Mouse (Mus musculus) frontal cortex, postnatal 36 days (tissue): ENCODE measurements around the gene Rc3h1.
A peak's percentile ranks its signal among the peaks of the same experiment; 100 is the strongest.
"Not testable (repeated sequence)": the region's sequence is repeated elsewhere in the genome, so short reads cannot be mapped to it uniquely, and the experiment has no call there.

Source experiments
- DNase-seq, 2 experiments: peaks; one replicate each; pipeline ENCODE4 v3.0.0; 2022; ENCODE audit warnings: low spot score in 2 of 2

Gene Rc3h1

DNA sequence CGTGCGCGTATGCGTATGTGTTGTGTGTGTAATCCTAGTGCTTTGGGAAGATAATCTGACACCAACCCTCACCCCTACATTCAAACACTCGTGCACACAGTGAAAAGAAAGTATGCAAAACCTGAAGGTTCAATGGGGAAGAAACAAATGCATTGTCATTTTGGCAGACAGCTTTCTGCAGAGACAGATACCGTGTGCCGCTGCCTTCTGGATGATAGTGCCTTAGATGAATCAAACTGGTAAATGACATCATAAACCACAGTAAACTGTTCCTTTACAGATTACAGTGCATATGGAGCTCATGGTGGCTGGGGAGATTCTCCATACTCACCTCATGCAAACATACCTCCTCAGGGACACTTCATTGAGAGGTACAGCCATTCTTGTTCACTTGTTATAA is 57.0 kb downstream of the Rc3h1 start:
- no peak for DNase-seq

GRCm38 (mm10) chr1:160967268-160967667 is 61.0 kb downstream of the Rc3h1 start:
- DNase-seq, result no peak

DNA sequence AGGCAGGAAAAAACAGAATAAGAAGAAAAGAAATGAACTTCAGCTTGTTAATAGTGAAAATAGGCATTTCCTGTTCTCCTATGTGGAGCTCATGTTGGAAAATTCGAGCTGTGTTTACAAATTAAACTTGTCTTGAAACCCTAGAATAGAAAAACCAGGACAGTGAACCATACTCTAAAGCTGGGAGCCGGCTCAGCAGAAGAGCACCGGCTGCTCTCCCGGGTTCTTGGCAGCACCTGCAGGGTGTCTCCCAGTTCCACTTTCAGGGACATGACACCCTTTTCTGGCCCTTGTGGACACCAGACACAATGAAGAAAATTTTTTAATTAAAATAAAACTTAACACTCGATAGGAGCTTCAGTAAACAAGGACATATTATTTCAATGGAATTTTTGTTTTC is 62.4 kb downstream of the Rc3h1 start:
- peak in 1 of 2 experiments; percentile 6 for DNase-seq

DNA sequence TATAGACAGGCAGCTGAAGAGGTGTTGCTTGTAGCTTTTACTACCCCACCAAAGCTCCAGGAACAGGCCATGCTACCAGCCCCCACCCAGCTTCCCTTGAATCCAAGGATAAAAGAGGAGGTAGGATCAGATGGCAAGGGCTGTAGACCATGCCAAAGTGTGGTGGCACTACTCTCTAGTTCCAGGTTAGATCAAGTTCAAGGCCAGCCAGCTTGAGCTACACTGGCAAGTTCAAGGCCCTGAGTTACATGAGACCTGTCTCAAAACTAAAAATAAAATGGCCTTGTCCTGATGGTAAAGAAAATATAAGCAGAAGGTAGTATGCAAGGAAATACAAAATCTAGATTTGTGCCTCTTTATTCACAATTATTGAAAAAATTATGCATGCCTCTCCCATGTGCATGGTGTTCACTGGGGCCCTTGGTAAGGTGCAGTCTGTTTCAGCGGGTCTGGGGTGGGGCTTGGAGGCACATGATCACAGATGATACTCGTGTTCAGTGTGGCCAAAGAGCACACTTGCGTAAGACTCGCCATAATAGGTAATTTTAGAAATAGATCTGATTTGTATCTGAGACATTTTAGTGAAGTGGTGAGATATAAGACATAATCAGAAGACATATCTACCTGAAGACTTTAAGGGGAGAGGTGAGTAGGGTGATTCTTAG is 72.0 kb downstream of the Rc3h1 start, which contains the start of gene Serpinc1:
Gene Serpinc1, plus strand, starts transcription at position 515 of the 665 bp plus-strand sequence.
- no peak for DNase-seq

GRCm38 (mm10) chr1:160980021-160980420 is 73.8 kb downstream of the Rc3h1 start:
- DNase-seq, result no peak

DNA sequence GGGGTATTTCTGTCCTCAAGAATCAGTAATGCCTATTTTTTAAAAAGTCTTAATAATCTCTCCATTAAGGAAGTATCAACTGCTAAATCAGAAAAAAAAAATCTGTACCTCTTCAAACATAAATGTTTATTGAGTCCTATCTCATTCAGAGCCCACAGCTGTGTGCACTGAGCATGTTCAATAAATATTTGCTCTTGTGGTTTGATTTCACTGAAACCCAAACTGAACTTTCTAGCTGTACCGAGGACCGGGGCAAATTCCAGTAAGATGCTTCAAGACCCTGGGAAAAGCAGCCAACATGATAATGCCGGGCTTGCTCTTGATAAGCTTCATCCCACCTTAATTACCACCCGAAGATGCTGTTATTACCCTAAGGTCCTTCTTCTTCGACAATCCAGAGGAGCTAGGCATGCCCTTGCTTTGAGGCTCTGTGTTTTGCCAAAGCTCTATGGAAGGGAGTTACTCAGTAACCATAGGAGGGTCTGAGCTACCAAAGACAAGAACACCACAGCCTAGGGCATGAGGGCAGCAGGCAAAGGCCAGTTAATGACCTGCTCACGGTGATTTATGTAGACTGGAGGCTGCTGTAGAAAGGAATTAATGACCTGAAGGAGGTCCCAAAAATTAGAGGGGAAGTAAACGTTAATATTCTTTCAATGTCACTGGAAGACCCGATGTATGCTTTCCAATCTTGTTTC is 74.5 kb downstream of the Rc3h1 start:
- no peak for DNase-seq

GRCm38 (mm10) chr1:160981337-160981736 is 75.1 kb downstream of the Rc3h1 start:
- no peak for DNase-seq

DNA sequence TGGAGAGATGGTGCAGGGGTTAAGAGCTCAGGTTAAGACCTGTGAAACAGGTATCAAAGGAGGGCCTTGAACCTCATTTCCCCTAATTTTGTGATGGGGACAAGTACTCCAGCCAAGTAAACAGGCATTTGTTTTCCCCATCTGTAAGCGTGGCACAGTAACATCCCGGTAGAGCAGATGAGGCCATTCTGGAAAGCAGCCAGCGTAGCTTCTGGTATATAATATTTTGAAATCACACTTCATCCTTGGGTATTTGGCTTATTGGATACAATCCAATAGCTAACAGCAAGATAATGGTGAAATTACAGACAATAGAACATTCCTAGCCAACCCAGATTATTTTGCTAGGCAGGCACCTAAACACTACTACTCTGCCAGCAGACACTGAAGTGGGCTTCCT is 76.7 kb downstream of the Rc3h1 start:
- no peak for DNase-seq

GRCm38 (mm10) chr1:160984731-160985130 is 78.5 kb downstream of the Rc3h1 start:
- not testable (repeated sequence) for DNase-seq

- no peak for DNase-seq
These were observed 79.3 kb downstream of the Rc3h1 start for GRCm38 (mm10) chr1:160985477-160985876.

- DNase-seq, result no peak
These were observed 80.8 kb downstream of the Rc3h1 start for GRCm38 (mm10) chr1:160986881-160987635.

DNA sequence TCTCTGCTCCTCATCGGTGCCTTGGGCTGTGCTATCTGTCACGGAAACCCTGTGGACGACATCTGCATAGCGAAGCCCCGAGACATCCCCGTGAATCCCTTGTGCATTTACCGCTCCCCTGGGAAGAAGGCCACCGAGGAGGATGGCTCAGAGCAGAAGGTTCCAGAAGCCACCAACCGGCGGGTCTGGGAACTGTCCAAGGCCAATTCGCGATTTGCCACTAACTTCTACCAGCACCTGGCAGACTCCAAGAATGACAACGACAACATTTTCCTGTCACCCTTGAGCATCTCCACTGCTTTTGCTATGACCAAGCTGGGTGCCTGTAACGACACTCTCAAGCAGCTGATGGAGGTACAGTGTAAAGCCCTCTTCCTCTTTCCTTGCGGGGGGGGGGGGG is 83.2 kb downstream of the Rc3h1 start:
- DNase-seq, result no peak

- no peak for DNase-seq
These were observed 87.6 kb downstream of the Rc3h1 start for GRCm38 (mm10) chr1:160993851-160994250.

DNA sequence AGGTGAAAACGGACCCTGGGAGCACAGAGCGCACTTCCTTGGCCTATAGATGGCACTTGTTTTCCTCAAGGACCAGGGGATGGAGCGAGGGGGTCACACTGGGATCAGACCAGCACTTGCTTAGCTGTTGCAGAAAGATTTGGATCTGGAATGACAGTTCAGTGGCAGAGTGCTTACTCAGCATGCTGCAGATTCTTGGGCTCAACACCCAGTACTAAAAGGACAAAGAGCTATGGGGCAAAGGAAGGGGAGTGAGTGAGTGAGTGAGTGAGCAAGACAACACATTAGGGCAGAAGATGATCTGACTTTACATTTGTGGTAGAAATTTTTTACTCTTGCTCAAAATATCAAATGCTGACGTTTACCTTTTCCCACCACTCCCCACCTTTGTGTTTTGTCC is 98.7 kb downstream of the Rc3h1 start:
- DNase-seq, result no peak

- DNase-seq, result no peak
These were observed 99.3 kb downstream of the Rc3h1 start for GRCm38 (mm10) chr1:161005526-161005925.

- DNase-seq, result no peak
These were observed 100.3 kb downstream of the Rc3h1 start for GRCm38 (mm10) chr1:161006471-161006870.

DNA sequence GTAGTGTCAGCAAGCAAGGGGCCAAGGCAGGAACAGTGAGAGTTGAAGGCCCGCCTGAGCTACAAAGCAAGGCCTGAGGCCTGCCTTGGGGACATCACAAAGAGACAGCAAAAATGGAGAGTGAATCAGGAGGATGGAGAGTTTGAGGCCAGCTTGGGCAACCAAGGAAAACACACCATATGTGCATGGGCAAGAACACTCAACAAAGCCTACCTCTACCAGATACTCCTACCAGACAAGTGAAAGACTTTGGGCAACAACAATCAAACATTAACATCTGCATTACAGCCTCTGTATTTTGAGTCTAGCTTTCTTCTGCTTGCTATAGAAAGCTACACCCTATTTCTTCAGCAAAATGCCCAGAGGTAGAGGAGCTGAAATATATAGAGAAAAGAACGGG is 101.8 kb downstream of the Rc3h1 start:
- no peak for DNase-seq

GRCm38 (mm10) chr1:161010436-161010835 is 104.2 kb downstream of the Rc3h1 start:
- no peak for DNase-seq

- DNase-seq, result no peak
These were observed 110.2 kb downstream of the Rc3h1 start for GRCm38 (mm10) chr1:161016378-161016777.

DNA sequence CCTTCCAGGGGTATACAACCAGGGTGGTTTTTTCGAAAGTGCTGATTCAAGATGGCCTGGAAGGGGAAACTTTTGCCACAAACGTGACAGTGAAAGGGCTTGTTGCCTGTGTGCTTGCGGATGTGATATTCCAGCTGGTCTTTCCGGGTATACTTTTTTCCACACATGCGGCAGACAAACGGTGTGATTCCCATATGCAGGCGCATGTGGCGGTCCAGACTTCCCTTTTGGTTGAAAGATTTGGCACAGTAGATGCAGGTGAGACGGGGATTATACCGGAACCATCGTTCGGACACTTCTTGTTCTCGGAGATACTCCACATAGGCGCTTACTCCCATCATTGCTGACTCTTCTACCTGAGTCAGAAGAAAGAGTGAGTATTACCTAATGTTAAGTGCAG is 113.8 kb downstream of the Rc3h1 start:
- DNase-seq, result no peak
